Mouse (Mus musculus) cortical plate, adult 2 months (tissue): Measurements from ENCODE around the gene Sdad1.

Source experiments
- CTCF ChIP-seq: fragments of 200-500 bp; IDR thresholded peaks from 2 replicates; pipeline ENCODE4 v1.5.1; 2011; ENCODE audit warnings: mild to moderate bottlenecking, control low read depth, low read length; ENCODE audit not compliant: insufficient read depth; ENCODE audit errors: extremely low read depth
- POLR2A ChIP-seq: fragments of 200-500 bp; IDR thresholded peaks from 2 replicates; pipeline ENCODE4 v1.6.1; 2011; ENCODE audit warnings: mild to moderate bottlenecking, low read length, control low read depth; ENCODE audit not compliant: insufficient read depth; ENCODE audit errors: extremely low read depth

DNA sequence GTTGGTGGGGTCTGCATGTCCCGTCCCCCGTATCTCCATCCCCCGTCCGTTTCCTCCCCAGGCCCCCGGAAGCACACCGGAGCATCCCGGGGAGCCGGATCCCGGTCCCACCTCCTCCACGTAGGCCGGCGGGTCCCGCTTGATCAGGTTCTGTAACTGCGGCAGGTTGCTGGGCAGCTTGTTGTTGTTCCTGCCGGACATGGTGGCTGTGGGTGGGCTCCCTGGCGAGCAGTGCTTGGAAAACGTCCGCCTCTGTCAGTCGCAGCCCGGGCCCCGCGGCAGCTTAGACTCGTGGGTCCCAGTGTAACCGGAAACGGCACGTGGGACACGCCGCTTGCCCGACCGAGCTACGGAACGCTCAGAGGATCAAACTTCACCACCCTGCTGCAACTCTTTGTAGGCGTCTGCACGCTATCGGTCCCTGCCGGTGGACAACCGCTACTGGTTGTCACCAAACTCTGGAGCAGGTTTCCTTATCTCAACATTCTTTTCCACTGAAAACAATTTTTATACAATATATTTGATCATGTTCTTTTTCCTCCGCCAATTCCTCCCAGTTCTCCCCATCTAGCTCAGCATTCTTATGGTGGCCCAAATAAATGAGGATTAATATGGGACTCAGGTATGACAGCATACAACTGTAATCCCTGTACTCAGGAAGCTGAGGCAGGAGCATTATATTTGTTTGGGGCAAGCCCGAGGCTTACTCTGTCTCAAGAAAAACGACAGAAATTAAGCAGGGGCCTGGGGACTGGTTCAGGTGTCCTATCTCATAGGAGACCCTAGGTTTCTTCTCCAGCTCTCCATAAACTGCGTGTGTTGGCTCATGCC, at the start of gene Sdad1:
- TF ChIP-seq CTCF, result peak; percentile 44
- TF ChIP-seq POLR2A, result peak; percentile 40; the same call in 1 of the 2 replicates
